Mouse (Mus musculus): ENCODE data around the gene Cars2. TPM values are rescaled to one million over a fixed set of nuclear protein-coding genes. Genes with fewer than 3 reads are reported as not detected.

Cars2 gene
- polyA plus RNA-seq, 1 experiment from 2014 or later: 10.0 TPM

- TF ChIP-seq CTCF (IDR thresholded peaks at IDR 0.05; ENCODE audit: low read depth): no peak
- Histone ChIP-seq H3K27ac (ENCODE audit: low read depth, low read length) (no peak overlapping the region), H3K36me3 (ENCODE audit: control insufficient read depth, insufficient read depth) (peaks cover 90% of the 10 kb centered on the region), H3K9ac (ENCODE audit: low read depth, low read length) (no peak overlapping the region), H3K9me3 (ENCODE audit: control insufficient read depth) (no peaks in the 10 kb centered on the region), H3K4me3 (ENCODE audit: low read depth, low read length) (no peak overlapping the region), H3K27me3 (replicated peaks; ENCODE audit: control insufficient read depth, insufficient read depth, low read length) (no peaks in the 10 kb centered on the region), H3K4me2 (replicated peaks; ENCODE audit: low read depth) (no peak overlapping the region), H3K4me1 (replicated peaks; ENCODE audit: control insufficient read depth, insufficient read depth, low read length) (no peaks in the 10 kb centered on the region)
- no peak for ATAC-seq
- 77% methylated on average over 5 of the region's 5 CpGs for WGBS
Measured at GRCm38 (mm10) chr8:11510971-11511370, 39.6 kb downstream of the Cars2 start.

- ATAC-seq: no peak
- WGBS: 70% methylated on average over 10 of the region's 10 CpGs
- no peak for TF ChIP-seq CTCF (IDR thresholded peaks at IDR 0.05; ENCODE audit: low read depth)
- no peak overlapping the region for H3K4me3 ChIP-seq (ENCODE audit: low read depth, low read length)
- peaks cover 92% of the 10 kb centered on the region for H3K36me3 ChIP-seq (ENCODE audit: control insufficient read depth, insufficient read depth)
- no peak overlapping the region for H3K4me2 ChIP-seq (replicated peaks; ENCODE audit: low read depth)
- no peak overlapping the region for H3K27ac ChIP-seq (ENCODE audit: low read depth, low read length)
- H3K4me1 ChIP-seq (replicated peaks; ENCODE audit: control insufficient read depth, insufficient read depth, low read length): no peaks in the 10 kb centered on the region
- H3K9ac ChIP-seq (ENCODE audit: low read depth, low read length): no peak overlapping the region
- no peaks in the 10 kb centered on the region for H3K27me3 ChIP-seq (replicated peaks; ENCODE audit: control insufficient read depth, insufficient read depth, low read length)
- H3K9me3 ChIP-seq (ENCODE audit: control insufficient read depth): no peaks in the 10 kb centered on the region
Measured at GRCm38 (mm10) chr8:11508880-11509279, 41.7 kb downstream of the Cars2 start.

GRCm38 (mm10) chr8:11506802-11507201, 43.8 kb downstream of the Cars2 start:
- Histone ChIP-seq H3K27ac (ENCODE audit: low read depth, low read length) (no peak overlapping the region), H3K4me1 (replicated peaks; ENCODE audit: control insufficient read depth, insufficient read depth, low read length) (no peaks in the 10 kb centered on the region), H3K27me3 (replicated peaks; ENCODE audit: control insufficient read depth, insufficient read depth, low read length) (no peaks in the 10 kb centered on the region), H3K36me3 (ENCODE audit: control insufficient read depth, insufficient read depth) (peaks cover 87% of the 10 kb centered on the region), H3K4me2 (replicated peaks; ENCODE audit: low read depth) (no peak overlapping the region), H3K4me3 (ENCODE audit: low read depth, low read length) (no peak overlapping the region), H3K9me3 (ENCODE audit: control insufficient read depth) (no peaks in the 10 kb centered on the region), H3K9ac (ENCODE audit: low read depth, low read length) (no peak overlapping the region)
- TF ChIP-seq CTCF (IDR thresholded peaks at IDR 0.05; ENCODE audit: low read depth): peak; percentile 83
- ATAC-seq: 0 out of 2 replicates have a peak, but pooled peaks have one; percentile 26
- WGBS: 71% methylated on average over 6 of the region's 6 CpGs

- no peak for TF ChIP-seq CTCF (IDR thresholded peaks at IDR 0.05; ENCODE audit: low read depth)
- H3K4me1 ChIP-seq (replicated peaks; ENCODE audit: control insufficient read depth, insufficient read depth, low read length): no peaks in the 10 kb centered on the region
- H3K4me2 ChIP-seq (replicated peaks; ENCODE audit: low read depth): no peak overlapping the region
- H3K4me3 ChIP-seq (ENCODE audit: low read depth, low read length): no peak overlapping the region
- peaks cover 80% of the 10 kb centered on the region for H3K36me3 ChIP-seq (ENCODE audit: control insufficient read depth, insufficient read depth)
- no peak overlapping the region for H3K27ac ChIP-seq (ENCODE audit: low read depth, low read length)
- no peak for ATAC-seq
- no peaks in the 10 kb centered on the region for H3K27me3 ChIP-seq (replicated peaks; ENCODE audit: control insufficient read depth, insufficient read depth, low read length)
- 88% methylated on average over 14 of the region's 14 CpGs for WGBS
- no peaks in the 10 kb centered on the region for H3K9me3 ChIP-seq (ENCODE audit: control insufficient read depth)
- no peak overlapping the region for H3K9ac ChIP-seq (ENCODE audit: low read depth, low read length)
Measured at GRCm38 (mm10) chr8:11506074-11506473, 44.5 kb downstream of the Cars2 start.

- ATAC-seq: no peak
- Histone ChIP-seq H3K27ac (ENCODE audit: low read depth, low read length) (no peak overlapping the region), H3K36me3 (ENCODE audit: control insufficient read depth, insufficient read depth) (peaks cover 61% of the 10 kb centered on the region), H3K27me3 (replicated peaks; ENCODE audit: control insufficient read depth, insufficient read depth, low read length) (no peaks in the 10 kb centered on the region), H3K4me2 (replicated peaks; ENCODE audit: low read depth) (no peak overlapping the region), H3K4me3 (ENCODE audit: low read depth, low read length) (no peak overlapping the region), H3K9ac (ENCODE audit: low read depth, low read length) (no peak overlapping the region), H3K4me1 (replicated peaks; ENCODE audit: control insufficient read depth, insufficient read depth, low read length) (0 out of 2 replicates have a peak, but pooled peaks cover under 1% of the 10 kb centered on the region), H3K9me3 (ENCODE audit: control insufficient read depth) (no peaks in the 10 kb centered on the region)
- 87% methylated on average over 13 of the region's 13 CpGs for WGBS
- no peak for TF ChIP-seq CTCF (IDR thresholded peaks at IDR 0.05; ENCODE audit: low read depth)
Measured at GRCm38 (mm10) chr8:11503476-11504232, 46.9 kb downstream of the Cars2 start.

DNA sequence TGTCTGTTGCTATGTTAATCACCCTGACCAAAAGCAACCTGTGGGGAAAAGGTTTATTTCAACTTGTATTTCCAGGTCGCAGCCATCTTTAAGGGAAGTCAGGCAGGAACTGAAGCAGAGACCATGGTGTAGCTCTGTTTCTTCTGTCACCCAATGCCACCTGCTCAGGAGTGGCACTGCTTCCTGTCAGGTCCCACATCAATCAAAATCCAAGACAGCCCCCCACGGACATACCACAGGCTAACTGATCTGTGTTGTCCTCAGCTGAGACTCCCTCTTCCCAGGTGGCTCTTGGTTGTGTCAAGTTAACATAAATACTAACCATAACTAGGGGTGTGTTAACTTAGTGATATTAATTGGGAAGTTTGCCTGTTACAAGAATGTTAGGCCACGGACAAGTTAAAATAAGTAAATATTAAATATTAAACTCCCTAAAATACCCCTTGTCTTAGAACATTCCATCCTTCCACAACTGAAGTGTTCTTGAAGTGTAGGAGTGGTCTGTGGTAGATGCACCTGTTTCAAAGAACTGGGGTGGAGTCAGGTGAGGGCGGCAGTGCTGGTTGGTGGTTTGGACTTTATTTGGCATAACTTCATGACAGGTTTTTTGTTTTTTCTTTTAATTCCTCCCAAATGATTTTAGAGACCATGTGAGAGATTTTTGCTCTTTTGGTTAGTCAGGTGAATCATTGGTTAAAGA, 51.6 kb downstream of the Cars2 start:
- TF ChIP-seq CTCF (IDR thresholded peaks at IDR 0.05; ENCODE audit: low read depth): no peak
- peak overlapping the region; percentile 75 for H3K4me2 ChIP-seq (replicated peaks; ENCODE audit: low read depth)
- 79% methylated on average over 4 of the region's 4 CpGs for WGBS
- H3K27ac ChIP-seq (ENCODE audit: low read depth, low read length): no peak overlapping the region
- no peak for ATAC-seq
- H3K9ac ChIP-seq (ENCODE audit: low read depth, low read length): 0 out of 2 replicates have a peak overlapping the region, but pooled peaks have one; percentile 18
- peaks cover 20% of the 10 kb centered on the region for H3K36me3 ChIP-seq (ENCODE audit: control insufficient read depth, insufficient read depth)
- H3K9me3 ChIP-seq (ENCODE audit: control insufficient read depth): no peaks in the 10 kb centered on the region
- no peaks in the 10 kb centered on the region for H3K27me3 ChIP-seq (replicated peaks; ENCODE audit: control insufficient read depth, insufficient read depth, low read length)
- H3K4me3 ChIP-seq (ENCODE audit: low read depth, low read length): 0 out of 2 replicates have a peak overlapping the region, but pooled peaks have one; percentile 77
- H3K4me1 ChIP-seq (replicated peaks; ENCODE audit: control insufficient read depth, insufficient read depth, low read length): 0 out of 2 replicates have a peak, but pooled peaks cover 5% of the 10 kb centered on the region
